Mouse (Mus musculus): ENCODE measurements around the gene Sec62.

Gene Sec62

DNA sequence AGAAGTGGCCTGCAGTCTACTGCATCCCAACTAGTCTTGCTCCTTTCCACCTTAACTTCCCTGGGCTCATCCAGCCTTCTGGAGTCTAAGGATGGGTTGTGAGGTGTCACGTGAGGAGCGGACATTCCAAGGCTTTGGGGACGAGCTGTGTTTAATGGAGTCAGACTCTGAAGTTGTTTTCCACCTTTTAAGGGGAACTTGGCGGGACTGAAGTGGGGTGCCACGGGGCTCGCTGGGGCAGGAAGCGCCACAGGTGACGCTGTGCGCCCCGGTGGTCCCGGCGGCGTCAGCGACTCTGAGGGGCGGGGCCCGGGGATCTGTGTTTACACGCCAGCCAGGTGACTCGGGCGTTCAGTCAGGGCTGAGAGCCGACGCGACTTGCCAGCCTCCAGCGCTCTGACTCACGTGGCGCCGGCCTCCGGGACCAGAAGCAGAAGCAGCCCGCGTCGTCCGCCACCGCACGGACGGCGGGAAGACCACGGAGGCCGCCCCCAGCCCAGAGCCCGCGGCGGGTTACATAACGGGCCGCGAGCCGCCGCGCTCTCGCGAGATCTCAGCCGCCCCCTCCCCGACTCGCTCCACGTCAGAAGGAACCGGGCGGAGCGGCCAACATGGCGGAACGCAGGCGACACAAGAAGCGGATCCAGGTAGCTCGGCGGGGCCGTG, at the start of gene Sec62:
TSS of gene Sec62 (plus strand) at position 139 of the 666 bp plus-strand sequence.
- in situ Hi-C loops (cut with MboI), result loop anchor here (10.0 to 25.0 kb wide), 2 partner anchors 198 to 1944 kb away; partner anchors contain the start of genes Actrt3, Mrpl47 and Ndufb5

- in situ Hi-C loops (cut with MboI), result no loop called here
Observed at GRCm38 (mm10) chr3:30742891-30743290, 49.8 kb upstream of the Sec62 start.

DNA sequence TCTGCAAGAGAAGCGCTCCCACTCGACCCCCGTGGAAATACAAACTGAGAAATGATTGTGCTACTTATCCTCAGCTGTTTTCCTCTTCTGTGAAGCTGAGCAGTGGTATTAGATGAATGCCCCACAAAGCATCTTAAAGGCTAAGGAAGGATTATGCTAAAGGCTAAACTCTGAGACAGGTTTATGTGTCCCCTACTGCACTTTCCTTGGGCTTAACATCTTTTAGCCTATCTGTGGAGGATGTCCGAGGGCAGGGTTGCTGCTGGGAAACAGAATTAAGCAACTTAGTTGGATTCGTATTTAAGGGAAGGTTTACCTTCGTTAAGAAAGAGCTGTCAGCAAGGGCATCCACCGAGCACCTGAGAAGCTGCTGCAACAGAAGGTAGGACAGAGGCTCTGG, 46.7 kb upstream of the Sec62 start, which contains the start of gene Samd7:
TSS of gene Samd7 (plus strand) at position 288 of the 400 bp plus-strand sequence.
- in situ Hi-C loops (cut with MboI), result no loop called here

GRCm38 (mm10) chr3:30748316-30748715, 44.4 kb upstream of the Sec62 start:
- in situ Hi-C loops (cut with MboI), result no loop called here

GRCm38 (mm10) chr3:30754696-30755095, 38.0 kb upstream of the Sec62 start:
- in situ Hi-C loops (cut with MboI), result no loop called here

DNA sequence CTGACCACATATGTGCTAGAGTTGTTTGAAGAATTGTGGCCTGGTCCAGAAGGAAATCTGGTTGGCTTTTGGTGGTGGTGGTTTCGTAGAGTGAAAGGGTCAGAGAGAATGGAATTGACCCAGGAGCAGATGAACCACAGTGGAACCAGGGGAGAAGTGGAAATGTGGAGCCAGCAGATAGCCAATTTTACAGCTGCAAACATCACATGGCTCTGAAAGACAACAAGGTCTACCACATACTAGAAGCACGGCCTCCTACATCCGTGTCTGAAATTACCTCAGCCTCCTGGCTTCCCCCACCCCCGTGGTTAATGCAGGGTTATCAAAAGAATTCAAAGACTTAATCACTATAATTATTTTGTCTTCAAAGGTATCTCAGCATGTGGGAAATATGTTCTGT, 27.8 kb upstream of the Sec62 start:
- in situ Hi-C loops (cut with MboI), result no loop called here

DNA sequence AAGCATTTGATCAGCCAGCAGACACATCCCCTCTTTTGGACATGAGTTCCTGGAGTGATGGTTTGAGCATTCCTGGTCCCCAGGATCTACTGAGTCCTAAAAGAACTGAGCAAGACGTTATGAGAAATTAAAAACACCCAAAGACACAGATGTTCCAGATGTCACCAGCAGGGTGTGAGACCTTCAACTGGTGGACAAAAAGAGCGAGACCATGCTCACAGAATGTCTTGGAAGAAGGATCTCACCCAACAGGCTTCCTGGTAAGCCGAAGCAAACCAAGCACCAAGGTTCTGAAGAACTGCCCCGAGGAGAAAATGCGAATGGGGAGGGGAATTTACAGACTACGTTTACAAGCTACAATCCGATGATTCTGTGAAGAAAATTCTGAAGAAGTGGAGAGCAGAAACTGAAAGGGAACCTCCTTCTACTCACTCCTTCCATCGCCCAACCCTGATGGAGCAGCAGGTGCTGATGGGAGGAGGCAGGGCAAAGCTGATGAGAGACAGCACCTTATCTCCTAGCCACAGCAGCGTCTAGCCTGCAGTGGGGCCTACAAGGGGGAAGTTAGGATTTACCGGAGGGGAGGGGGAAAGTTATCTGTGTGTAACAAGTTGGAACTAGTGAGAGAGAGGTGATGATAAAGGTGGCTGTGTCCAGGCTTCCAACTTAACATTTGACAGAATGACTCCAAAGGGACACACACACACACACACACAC, 27.2 kb upstream of the Sec62 start:
- in situ Hi-C loops (cut with MboI), result no loop called here

- in situ Hi-C loops (cut with MboI), result no loop called here
Observed at GRCm38 (mm10) chr3:30766177-30766576, 26.5 kb upstream of the Sec62 start.

DNA sequence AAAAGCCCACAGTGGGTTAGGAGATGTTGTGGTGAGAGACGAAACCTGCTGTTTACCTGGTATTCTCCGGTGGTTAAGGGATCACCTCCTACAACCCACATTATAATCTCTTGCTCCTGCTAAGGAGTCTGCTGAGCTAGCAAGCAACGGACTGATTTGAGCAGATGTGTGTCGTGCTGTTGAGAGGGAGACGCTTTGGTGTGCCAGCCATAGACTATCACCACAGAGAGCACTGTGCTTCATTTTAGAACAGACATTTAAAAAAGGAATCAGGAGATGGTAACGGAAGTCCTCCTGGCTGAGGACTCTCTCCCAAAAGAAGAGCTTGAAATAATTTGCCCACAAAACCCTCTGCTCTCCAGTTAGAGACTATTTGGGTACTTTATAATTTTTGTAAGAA, 25.4 kb upstream of the Sec62 start:
- in situ Hi-C loops (cut with MboI), result no loop called here

GRCm38 (mm10) chr3:30769755-30770515, 22.7 kb upstream of the Sec62 start:
- in situ Hi-C loops (cut with MboI), result no loop called here

DNA sequence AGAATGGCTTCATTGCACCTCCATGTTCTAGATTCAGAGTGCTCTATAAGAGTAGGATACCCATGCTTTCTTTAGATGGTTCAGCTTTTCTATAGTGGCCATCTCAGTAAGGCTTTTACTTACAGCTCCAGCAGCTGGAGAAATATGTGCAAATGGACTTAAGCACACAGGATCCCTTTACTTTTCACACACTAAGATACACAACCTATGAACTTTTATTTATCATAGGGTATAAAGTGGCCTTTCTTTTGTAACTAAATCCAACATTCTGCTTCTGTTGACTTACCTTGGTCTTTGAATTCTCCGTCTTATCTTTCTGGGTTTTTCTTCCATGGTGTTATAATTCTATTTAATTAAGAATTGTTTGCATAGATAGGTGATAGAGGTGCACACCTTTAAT, 21.1 kb upstream of the Sec62 start:
- in situ Hi-C loops (cut with MboI), result no loop called here

DNA sequence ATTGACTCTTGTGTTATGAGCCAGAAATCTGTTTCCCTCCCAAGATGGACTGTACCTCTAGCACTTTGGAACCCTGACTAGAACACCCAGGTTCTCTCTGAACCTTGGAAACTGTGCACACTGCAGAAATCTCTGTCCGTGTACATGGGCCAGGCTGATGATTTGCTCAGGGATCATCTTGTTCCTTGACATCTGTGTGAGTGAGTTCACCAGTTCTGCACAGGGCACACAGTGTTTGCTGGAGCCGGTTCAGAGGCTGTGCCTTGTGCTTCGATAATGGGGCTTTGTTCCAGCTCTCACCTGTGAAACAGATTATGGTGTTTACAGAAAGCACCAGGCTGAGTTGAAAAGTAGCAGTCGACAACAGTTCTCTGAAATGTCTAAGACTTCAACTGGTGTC, 20.0 kb upstream of the Sec62 start:
- in situ Hi-C loops (cut with MboI), result no loop called here

DNA sequence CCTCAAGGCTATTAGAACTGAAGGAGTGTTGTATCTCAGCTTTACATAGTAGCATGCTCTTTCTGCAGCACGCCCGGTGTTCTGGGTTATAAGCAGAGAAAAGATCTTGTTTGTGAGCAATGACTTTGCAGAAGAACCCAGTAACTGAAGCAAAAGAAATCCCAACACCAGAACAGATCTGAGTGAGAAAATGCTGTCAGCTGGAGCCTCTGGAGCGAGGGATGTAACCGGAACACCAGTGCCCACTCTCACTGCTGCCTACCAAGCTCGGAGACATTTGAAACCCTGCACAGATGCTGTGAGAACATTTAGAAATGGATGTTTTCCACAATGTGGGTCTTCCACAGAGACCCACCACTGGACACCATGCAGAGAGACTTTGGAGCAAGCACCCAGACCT, 18.0 kb upstream of the Sec62 start:
- in situ Hi-C loops (cut with MboI), result loop anchor here (25.0 kb wide), 1 partner anchor 1963 kb away; the partner anchor contains the start of genes Mrpl47 and Ndufb5

DNA sequence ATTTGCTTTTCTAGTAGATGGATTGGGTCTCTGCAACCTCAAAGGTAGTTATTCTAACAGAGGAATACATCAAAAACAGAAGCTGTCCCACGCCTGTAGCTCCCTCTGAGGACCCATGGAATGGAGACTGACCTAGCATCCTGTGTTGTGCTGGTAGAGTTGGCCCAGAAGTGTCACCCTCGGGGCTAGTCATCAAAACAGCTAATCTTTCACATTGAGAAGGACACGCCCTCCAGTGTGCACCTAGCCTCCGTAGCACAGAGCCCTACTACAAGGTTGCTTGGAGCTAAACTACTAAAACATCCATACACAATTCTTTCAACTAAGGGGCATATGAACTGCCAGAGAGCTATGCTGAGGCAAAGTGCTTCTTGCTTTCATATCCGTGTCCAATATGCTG, 14.7 kb upstream of the Sec62 start:
- in situ Hi-C loops (cut with MboI), result loop anchor here (25.0 kb wide), 1 partner anchor 1959 kb away; the partner anchor contains the start of genes Mrpl47 and Ndufb5

DNA sequence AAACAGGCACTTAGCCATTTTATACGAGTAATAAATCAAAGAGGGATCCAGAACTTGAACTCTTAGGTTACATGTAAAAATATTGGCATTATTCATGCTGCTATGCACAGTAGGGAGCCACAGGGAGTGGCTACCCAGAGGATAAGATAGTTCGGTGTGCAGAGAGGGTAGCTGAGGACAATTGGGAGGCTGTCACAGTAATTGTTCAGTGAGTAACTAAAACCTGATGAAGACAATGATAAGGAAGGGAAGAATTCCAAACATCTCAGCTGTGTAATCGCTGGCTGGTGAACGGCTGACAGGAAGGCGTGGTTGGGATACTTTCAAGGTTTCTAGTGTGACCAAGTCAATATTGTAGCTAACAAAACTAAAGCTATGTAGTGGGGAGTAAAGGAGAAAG, 4.1 kb upstream of the Sec62 start:
- in situ Hi-C loops (cut with MboI), result loop anchor here (25.0 kb wide), 1 partner anchor 1949 kb away; the partner anchor contains the start of genes Mrpl47 and Ndufb5

GRCm38 (mm10) chr3:30793403-30794221, 937 bp downstream of the Sec62 start:
- in situ Hi-C loops (cut with MboI), result loop anchor here (10.0 to 25.0 kb wide), 2 partner anchors 199 to 1944 kb away; partner anchors contain the start of genes Actrt3, Mrpl47 and Ndufb5

DNA sequence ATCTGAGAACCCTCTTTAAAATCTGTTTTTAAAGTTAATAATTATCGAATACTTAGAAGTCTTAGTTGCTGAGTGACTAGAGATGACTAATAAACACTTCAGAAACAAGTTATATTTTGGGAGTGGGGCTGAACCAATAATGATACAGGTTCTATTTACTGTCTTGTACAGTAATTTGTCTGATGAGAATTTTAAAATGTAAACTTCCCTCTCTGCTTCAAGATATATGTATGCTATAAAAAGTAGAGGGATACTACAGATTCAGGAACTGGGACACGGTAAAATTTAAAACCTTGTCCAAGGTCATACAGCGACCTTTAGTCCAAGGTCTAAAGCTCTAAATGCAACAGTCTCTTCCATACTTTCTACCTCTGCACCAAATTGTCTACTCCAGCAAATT, 9.5 kb downstream of the Sec62 start:
- in situ Hi-C loops (cut with MboI), result no loop called here

GRCm38 (mm10) chr3:30812881-30813280, 20.2 kb downstream of the Sec62 start:
- in situ Hi-C loops (cut with MboI), result no loop called here

DNA sequence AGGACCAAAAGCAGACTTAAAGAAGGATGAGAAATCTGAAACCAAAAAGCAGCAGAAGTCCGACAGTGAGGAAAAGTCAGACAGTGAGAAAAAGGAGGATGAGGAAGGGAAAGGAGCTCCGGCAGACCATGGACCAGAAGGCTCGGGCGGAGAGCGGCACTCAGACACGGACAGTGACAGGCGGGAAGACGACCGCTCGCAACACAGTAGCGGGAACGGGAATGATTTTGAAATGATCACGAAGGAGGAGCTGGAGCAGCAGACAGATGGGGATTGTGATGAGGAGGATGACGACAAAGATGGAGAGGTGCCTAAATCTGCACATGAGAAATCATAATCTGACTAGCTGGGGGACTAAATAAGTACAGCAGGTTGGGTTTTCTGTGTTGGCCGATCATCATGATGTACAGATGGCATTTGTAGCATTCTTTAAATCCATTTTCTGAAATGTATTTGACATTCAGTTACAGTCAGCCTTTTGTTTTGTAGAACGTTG, 26.0 kb downstream of the Sec62 start:
- in situ Hi-C loops (cut with MboI), result no loop called here

DNA sequence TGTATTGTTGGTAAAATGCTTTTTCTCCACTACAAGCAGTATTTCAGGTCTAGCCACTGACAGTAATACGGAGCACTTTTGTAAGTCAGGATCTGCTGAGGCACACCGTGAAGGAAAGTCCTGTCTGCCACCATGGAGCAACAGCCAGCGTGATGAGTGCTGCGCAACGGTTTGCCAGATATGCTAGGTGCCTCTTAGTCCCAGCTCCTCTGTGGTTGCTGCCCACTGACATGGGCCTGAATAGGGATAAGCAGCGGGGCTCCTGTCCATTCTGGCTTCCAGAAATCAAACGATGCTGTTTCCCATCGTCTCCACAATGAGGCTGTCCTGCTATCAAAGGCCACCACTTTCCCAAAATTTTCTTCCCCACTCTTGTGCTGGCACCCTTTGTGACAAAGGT, 29.5 kb downstream of the Sec62 start:
- in situ Hi-C loops (cut with MboI), result no loop called here

- in situ Hi-C loops (cut with MboI), result no loop called here
Observed at GRCm38 (mm10) chr3:30826069-30826468, 33.4 kb downstream of the Sec62 start.
